Mouse (Mus musculus) embryonic facial prominence, embryonic 14.5 days (tissue): ENCODE results near the gene Lrrc8c. TPM values are rescaled to one million over a fixed set of nuclear protein-coding genes. Genes with fewer than 3 reads are reported as not detected.

Source experiments
- ATAC-seq: fragments of 200-750 bp; cut with Nextera tagmentation; 2 replicates; pipeline ENCODE4 v1.8.0; 2017; ENCODE audit warnings: low read depth, moderate number of reproducible peaks, moderate TSS enrichment
- DNase-seq: peaks from one replicate; pipeline ENCODE4 v3.0.0-alpha.2; 2015; ENCODE audit warnings: low spot score
- H3K27ac ChIP-seq: fragments of 300-500 bp; sonication (generic); replicated peaks from 2 replicates; pipeline ENCODE4 v1.5.1; 2014; ENCODE audit warnings: low read depth, mild to moderate bottlenecking, low read length, moderate library complexity
- H3K27me3 ChIP-seq: fragments of 300-500 bp; sonication (generic); replicated peaks from 2 replicates; pipeline ENCODE4 v1.6.1; 2014; ENCODE audit warnings: low read length; ENCODE audit not compliant: control insufficient read depth, insufficient read depth
- H3K36me3 ChIP-seq: fragments of 300-500 bp; sonication (generic); 2 replicates; pipeline ENCODE4 v1.6.1; 2014; ENCODE audit warnings: low read length, mixed read lengths; ENCODE audit not compliant: control insufficient read depth, insufficient read depth
- H3K4me1 ChIP-seq: fragments of 300-500 bp; sonication (generic); 2 replicates; pipeline ENCODE4 v1.6.1; 2014; ENCODE audit warnings: antibody characterized with exemption, low read length; ENCODE audit not compliant: control insufficient read depth, insufficient read depth
- H3K4me2 ChIP-seq: fragments of 300-500 bp; sonication (generic); 2 replicates; pipeline ENCODE4 v1.6.1; 2014; ENCODE audit warnings: low read depth, mild to moderate bottlenecking, low read length, moderate library complexity, mixed read lengths
- H3K4me3 ChIP-seq: fragments of 300-500 bp; sonication (generic); 2 replicates; pipeline ENCODE4 v1.5.1; 2014; ENCODE audit warnings: low read depth, mild to moderate bottlenecking, low read length
- H3K9ac ChIP-seq: fragments of 300-500 bp; sonication (generic); 2 replicates; pipeline ENCODE4 v1.6.1; 2014; ENCODE audit warnings: low read depth, mild to moderate bottlenecking, low read length, moderate library complexity, mixed read lengths
- H3K9me3 ChIP-seq: fragments of 300-500 bp; sonication (generic); 2 replicates; pipeline ENCODE4 v1.6.1; 2016; ENCODE audit warnings: low read length; ENCODE audit not compliant: control insufficient read depth
- WGBS: fragments of 180-500 bp; shearing (Covaris S2); extraction: QIAGEN DNeasy Blood & Tissue Kit; methylation state at CpG from one replicate; pipeline ENCODE4 v1.1.7; 2014; 5-methylcytosine and 5-hydroxymethylcytosine counted together
- polyA plus RNA-seq: library from polyadenylated mRNA; unstranded; fragments of >200 nt; fragmentation: Nextera tagmentation; extraction: Ambion mirVana; gene quantifications from 2 replicates; pipeline ENCODE4 v1.2.1, GENCODE M21; 2014

The Lrrc8c gene
- polyA plus RNA-seq, 1 experiment from 2014 or later: 23.8 TPM

DNA sequence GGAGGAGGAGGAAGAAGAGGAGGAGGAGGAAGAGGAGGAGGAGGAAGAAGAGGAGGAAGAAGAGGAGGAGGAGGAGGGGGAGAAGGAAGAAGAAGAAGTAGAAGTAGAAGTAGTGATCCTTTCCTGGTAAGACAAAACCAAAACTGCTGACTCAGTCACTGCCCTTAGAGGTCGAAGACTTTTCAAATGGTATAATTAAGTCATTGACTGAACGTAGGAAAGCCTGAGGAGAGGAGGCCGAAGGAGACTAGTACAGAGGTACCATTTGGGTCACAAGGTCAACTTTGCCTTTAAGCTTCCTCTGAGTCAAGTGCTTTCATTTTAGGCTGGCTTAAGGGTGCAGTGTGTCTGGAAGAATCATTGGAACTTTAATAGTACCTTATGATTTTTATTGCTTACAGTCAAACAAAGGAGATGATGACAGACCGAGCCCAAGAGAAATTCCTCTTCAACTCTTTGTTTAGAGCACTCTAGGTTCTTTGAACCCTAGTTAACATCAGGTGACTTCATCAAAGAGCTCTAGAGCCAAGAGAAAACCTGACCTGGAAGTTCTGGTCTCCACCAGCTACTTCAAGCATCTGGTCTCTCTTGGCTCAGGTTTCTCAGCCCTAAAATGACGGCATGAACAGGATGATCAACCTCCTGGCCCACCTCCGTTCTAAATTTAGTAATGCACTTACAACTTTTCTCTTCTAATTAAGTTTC lies 49.0 kb downstream of the Lrrc8c start:
- WGBS: 57% methylated on average over 6 of the region's 6 CpGs

DNA sequence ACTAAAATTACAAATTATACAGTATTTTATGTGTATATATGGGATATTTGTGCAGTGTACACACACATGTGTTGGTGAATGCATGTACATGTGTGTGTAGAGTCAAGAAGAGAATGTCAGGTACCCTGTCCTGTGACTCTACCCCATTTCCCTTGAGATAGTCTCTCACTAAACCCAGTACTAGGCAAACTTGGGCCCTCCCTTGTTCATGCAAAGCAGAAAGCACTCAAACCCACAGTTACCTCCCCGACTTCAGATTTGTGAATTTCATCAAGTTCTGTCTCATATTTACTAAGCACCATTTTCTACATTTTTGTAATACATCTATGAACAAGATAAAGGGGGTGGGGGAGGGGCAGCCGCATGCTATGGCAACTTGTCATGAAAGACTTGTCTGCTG lies 50.0 kb downstream of the Lrrc8c start:
- no peaks in the 10 kb centered on the region for H3K27me3 ChIP-seq
- 82% methylated on average over 2 of the region's 2 CpGs for whole genome bisulfite sequencing
- H3K9me3 ChIP-seq: no peaks in the 10 kb centered on the region
- no peak overlapping the region for H3K27ac ChIP-seq
- H3K4me3 ChIP-seq: no peak overlapping the region
- H3K4me2 ChIP-seq: no peak overlapping the region
- ATAC-seq (no peak), DNase-seq (peak; percentile 23)
- no peak overlapping the region for H3K9ac ChIP-seq
- H3K4me1 ChIP-seq: no peaks in the 10 kb centered on the region
- H3K36me3 ChIP-seq: no peaks in the 10 kb centered on the region

More for the DNA sequence above, 49.0 kb downstream of the Lrrc8c start:
- Histone ChIP-seq H3K4me1 (no peaks in the 10 kb centered on the region), H3K9ac (no peak overlapping the region), H3K27ac (no peak overlapping the region), H3K4me2 (no peak overlapping the region), H3K4me3 (no peak overlapping the region), H3K36me3 (no peaks in the 10 kb centered on the region), H3K9me3 (no peaks in the 10 kb centered on the region), H3K27me3 (no peaks in the 10 kb centered on the region)
- no peak for DNase-seq
- ATAC-seq: no peak

DNA sequence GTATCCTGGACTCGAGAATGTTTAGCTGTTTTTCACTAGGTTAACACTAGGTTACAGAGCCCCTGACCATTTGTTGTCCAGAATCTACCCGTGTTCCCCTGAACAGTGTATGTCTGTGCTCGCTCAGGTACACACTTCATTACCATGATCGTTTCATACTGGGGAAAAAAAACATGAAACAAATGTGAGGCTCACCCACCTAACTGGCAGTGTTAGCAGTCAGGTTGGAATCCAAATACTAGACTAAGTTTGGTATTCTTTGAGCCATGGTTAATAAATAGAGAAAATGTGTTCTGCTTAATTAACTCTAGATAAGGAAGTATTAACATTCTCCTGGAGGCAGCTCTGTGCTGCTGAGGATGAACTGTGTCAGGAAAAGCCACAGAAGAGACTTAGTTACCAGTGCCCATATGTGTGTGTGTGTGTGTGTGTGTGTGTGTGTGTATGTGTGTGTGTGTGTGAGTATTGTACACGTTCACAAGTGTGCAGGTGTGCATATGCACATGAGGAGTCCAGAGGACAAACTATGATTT lies 53.0 kb downstream of the Lrrc8c start:
- DNase-seq (no peak), ATAC-seq (no peak)
- no peaks in the 10 kb centered on the region for H3K36me3 ChIP-seq
- H3K27ac ChIP-seq: no peak overlapping the region
- H3K4me1 ChIP-seq: no peaks in the 10 kb centered on the region
- H3K4me3 ChIP-seq: no peak overlapping the region
- 66% methylated on average over 5 of the region's 5 CpGs for WGBS
- no peak overlapping the region for H3K4me2 ChIP-seq
- H3K9me3 ChIP-seq: no peaks in the 10 kb centered on the region
- H3K27me3 ChIP-seq: no peaks in the 10 kb centered on the region
- H3K9ac ChIP-seq: no peak overlapping the region

DNA sequence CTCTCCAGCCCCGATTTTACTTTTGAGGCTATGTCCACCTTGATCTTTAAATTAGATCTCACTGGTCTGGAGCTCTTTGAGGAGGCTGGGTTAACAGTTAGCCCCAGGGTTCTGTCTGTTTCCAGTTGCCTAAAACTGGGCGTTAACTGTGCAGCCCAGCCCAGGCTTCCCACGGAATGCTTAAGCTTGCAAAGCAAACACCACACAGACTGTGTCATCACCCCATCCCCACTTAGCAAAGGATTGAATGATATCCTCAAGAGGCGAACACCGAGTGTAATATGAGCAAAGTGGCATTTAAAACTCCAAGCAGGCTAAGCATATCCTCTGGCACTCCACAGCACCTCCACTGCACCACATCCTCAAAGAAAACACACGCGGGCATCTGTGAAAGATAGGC lies 53.7 kb downstream of the Lrrc8c start:
- no peaks in the 10 kb centered on the region for H3K9me3 ChIP-seq
- no peak overlapping the region for H3K9ac ChIP-seq
- WGBS: 43% methylated on average over 7 of the region's 7 CpGs
- 0 out of 2 replicates have a peak, but pooled peaks have one; percentile 50 for ATAC-seq
- H3K4me1 ChIP-seq: no peaks in the 10 kb centered on the region
- H3K27ac ChIP-seq: no peak overlapping the region
- H3K4me3 ChIP-seq: no peak overlapping the region
- no peaks in the 10 kb centered on the region for H3K36me3 ChIP-seq
- peak; percentile 28 for DNase-seq
- H3K27me3 ChIP-seq: no peaks in the 10 kb centered on the region
- H3K4me2 ChIP-seq: no peak overlapping the region

- no peak overlapping the region for H3K4me3 ChIP-seq
- no peak overlapping the region for H3K4me2 ChIP-seq
- H3K27ac ChIP-seq: no peak overlapping the region
- H3K9ac ChIP-seq: no peak overlapping the region
- H3K27me3 ChIP-seq: no peaks in the 10 kb centered on the region
- DNase-seq (no peak), ATAC-seq (no peak)
- peaks cover 2% of the 10 kb centered on the region; the same call in 1 of the 2 replicates for H3K36me3 ChIP-seq
- H3K9me3 ChIP-seq: no peaks in the 10 kb centered on the region
- H3K4me1 ChIP-seq: no peaks in the 10 kb centered on the region
- 86% methylated on average over 5 of the region's 5 CpGs for WGBS
Observed at GRCm38 (mm10) chr5:105574835-105575234, 55.6 kb downstream of the Lrrc8c start.

DNA sequence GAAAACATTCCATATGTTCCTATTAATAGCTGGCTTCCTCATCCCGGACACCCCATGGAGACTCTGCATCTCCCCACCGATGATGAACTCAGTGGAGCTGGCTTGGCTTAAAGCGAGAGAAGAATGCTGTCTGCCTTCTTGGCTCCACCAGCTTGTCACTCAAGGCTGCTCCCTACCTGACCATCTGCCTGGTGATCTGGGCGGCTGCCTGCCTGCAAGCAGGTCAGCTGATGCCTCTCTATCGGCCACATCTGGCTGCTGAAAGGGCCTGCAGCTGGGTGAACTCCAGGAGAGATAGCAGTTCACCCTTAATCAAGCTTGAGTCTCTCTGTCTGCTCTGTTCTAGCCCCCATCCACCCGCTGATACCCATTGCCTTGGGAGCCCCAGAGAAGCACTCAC lies 56.7 kb downstream of the Lrrc8c start:
- no peak overlapping the region for H3K4me3 ChIP-seq
- no peaks in the 10 kb centered on the region for H3K9me3 ChIP-seq
- H3K4me2 ChIP-seq: no peak overlapping the region
- H3K9ac ChIP-seq: no peak overlapping the region
- H3K27me3 ChIP-seq: no peaks in the 10 kb centered on the region
- no peak overlapping the region for H3K27ac ChIP-seq
- WGBS: 63% methylated on average over 6 of the region's 6 CpGs
- H3K36me3 ChIP-seq: peaks cover 11% of the 10 kb centered on the region; the same call in 1 of the 2 replicates
- ATAC-seq (no peak), DNase-seq (no peak)
- no peaks in the 10 kb centered on the region for H3K4me1 ChIP-seq

GRCm38 (mm10) chr5:105580909-105581308 lies 61.7 kb downstream of the Lrrc8c start:
- 77% methylated on average over 10 of the region's 10 CpGs for WGBS
- Histone ChIP-seq H3K27me3 (no peaks in the 10 kb centered on the region), H3K4me2 (no peak overlapping the region), H3K36me3 (peaks cover 19% of the 10 kb centered on the region; the same call in 1 of the 2 replicates), H3K4me3 (no peak overlapping the region), H3K27ac (no peak overlapping the region), H3K9ac (no peak overlapping the region), H3K4me1 (0 out of 2 replicates have a peak, but pooled peaks cover 3% of the 10 kb centered on the region), H3K9me3 (no peaks in the 10 kb centered on the region)
- DNase-seq: no peak
- ATAC-seq: no peak

DNA sequence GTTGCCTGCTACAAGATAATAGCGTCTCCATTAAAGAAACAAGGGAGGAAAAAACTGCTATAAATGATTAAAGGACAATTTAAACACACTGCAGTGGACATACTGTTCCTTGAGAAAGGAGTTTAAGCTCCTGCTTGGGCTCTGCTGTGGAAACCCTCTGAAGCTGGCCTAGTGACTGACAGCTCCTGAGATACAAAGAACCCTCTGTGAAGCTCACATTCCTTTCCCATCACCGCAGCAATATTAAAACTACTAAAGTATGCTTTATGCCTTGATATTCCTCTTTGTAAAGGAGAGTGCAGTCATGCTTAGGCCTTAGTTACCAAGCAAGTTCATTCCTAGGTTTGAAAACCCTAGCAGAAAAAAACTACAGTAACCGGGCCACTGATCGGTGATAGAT lies 66.7 kb downstream of the Lrrc8c start:
- peak overlapping the region; percentile 59 for H3K27ac ChIP-seq
- H3K9ac ChIP-seq: no peak overlapping the region
- no peak overlapping the region for H3K4me2 ChIP-seq
- H3K4me3 ChIP-seq: no peak overlapping the region
- 45% methylated on average over 4 of the region's 4 CpGs for WGBS
- DNase-seq: peak; percentile 46
- H3K36me3 ChIP-seq: 0 out of 2 replicates have a peak, but pooled peaks cover 6% of the 10 kb centered on the region
- H3K4me1 ChIP-seq: 0 out of 2 replicates have a peak, but pooled peaks cover 7% of the 10 kb centered on the region
- H3K9me3 ChIP-seq: no peaks in the 10 kb centered on the region
- H3K27me3 ChIP-seq: no peaks in the 10 kb centered on the region
- 0 out of 2 replicates have a peak, but pooled peaks have one; percentile 44 for ATAC-seq
